Mouse (Mus musculus) CH12.LX (cell line): ENCODE measurements at regions not wholly inside any gene's neighbourhood (a gene's known extent, or its start where the extent isn't known, plus 50 kb on each side); places are given as distances from the start of the nearest gene placed in this dataset.

Experiments used
- DNase-seq: peaks from one replicate; pipeline ENCODE4 v3.0.0-alpha.2; 2013; ENCODE audit errors: extremely low read depth
- H3K27ac ChIP-seq: 2 replicates; pipeline ENCODE4 v1.5.1; 2012; ENCODE audit warnings: low read depth, mild to moderate bottlenecking, control low read depth, moderate library complexity; ENCODE audit not compliant: insufficient read depth
- H3K27me3 ChIP-seq: replicated peaks from 2 replicates; pipeline ENCODE3; 2012; ENCODE audit warnings: inconsistent platforms
- H3K36me3 ChIP-seq, 2 experiments: replicated peaks in 1 of 2; 2 replicates each; pipeline versions ENCODE3 to v1.6.1; 2012; ENCODE audit warnings: inconsistent platforms in 1 of 2, low read length in 1 of 2, mild to moderate bottlenecking in 1 of 2, mixed read lengths in 1 of 2, moderate library complexity in 1 of 2; ENCODE audit not compliant: control insufficient read depth in 1 of 2, insufficient read depth in 1 of 2
- H3K4me1 ChIP-seq, 2 experiments: 2 replicates each; pipeline ENCODE4 v1.6.1; 2012; ENCODE audit warnings: inconsistent platforms in 1 of 2, moderate library complexity in 1 of 2; ENCODE audit not compliant: insufficient read depth in 2 of 2, control insufficient read depth in 1 of 2
- H3K4me2 ChIP-seq: 2 replicates; pipeline ENCODE4 v1.6.1; 2012; ENCODE audit warnings: low read depth, mild to moderate bottlenecking, control low read depth; ENCODE audit not compliant: poor library complexity, insufficient read depth, severe bottlenecking
- H3K4me3 ChIP-seq, 3 experiments: fragments of 150-350 bp in 1 of 3; sonication (generic) in 1 of 3; replicated peaks in 1 of 3; 2 replicates each; pipeline versions ENCODE3 to v1.5.1; 2011 to 2012; ENCODE audit warnings: low read depth in 2 of 3, low read length in 2 of 3, mild to moderate bottlenecking in 2 of 3, moderate library complexity in 2 of 3, control low read depth in 1 of 3, improper control_type of control experiment in 1 of 3, inconsistent platforms in 1 of 3, mixed read lengths in 1 of 3; ENCODE audit not compliant: poor library complexity in 1 of 3
- H3K79me2 ChIP-seq: replicated peaks from 2 replicates; pipeline ENCODE4 v1.6.1; 2012; ENCODE audit warnings: mild to moderate bottlenecking, moderate library complexity; ENCODE audit not compliant: control insufficient read depth, poor library complexity, insufficient read depth, severe bottlenecking; ENCODE audit errors: extremely low read depth
- H3K9ac ChIP-seq: 2 replicates; pipeline ENCODE4 v1.6.1; 2012; ENCODE audit warnings: low read depth, mild to moderate bottlenecking, control low read depth, moderate library complexity; ENCODE audit not compliant: insufficient read depth
- H3K9me3 ChIP-seq: replicated peaks from 2 replicates; pipeline ENCODE3; 2012; ENCODE audit warnings: low read length, inconsistent platforms, mixed read lengths
- CHD1 ChIP-seq: IDR thresholded peaks from 2 replicates; pipeline ENCODE4 v1.6.1; 2012; ENCODE audit warnings: low read depth, low read length, improper control_type of control experiment, inconsistent platforms
- CHD2 ChIP-seq: IDR thresholded peaks from 2 replicates; pipeline ENCODE4 v1.6.1; 2011; ENCODE audit warnings: low read length, improper control_type of control experiment
- CTCF ChIP-seq, 2 experiments: IDR thresholded peaks in 1 of 2; conservative IDR thresholded peaks in 1 of 2; 2 replicates each; pipeline ENCODE4 v1.5.1; 2011 to 2012; ENCODE audit warnings: low read depth in 2 of 2, low read length in 2 of 2, improper control_type of control experiment in 1 of 2, inconsistent platforms in 1 of 2, mild to moderate bottlenecking in 1 of 2, moderate library complexity in 1 of 2
- ELF1 ChIP-seq: IDR thresholded peaks from 2 replicates; pipeline ENCODE4 v1.6.1; 2014; ENCODE audit warnings: low read depth, mild to moderate bottlenecking, inconsistent platforms, low read length, improper control_type of control experiment
- EP300 ChIP-seq: IDR thresholded peaks from 2 replicates; pipeline ENCODE4 v1.6.1; 2011; ENCODE audit warnings: low read length, improper control_type of control experiment
- ETS1 ChIP-seq: conservative IDR thresholded peaks from 2 replicates; pipeline ENCODE4 v1.6.1; 2012; ENCODE audit warnings: low read depth, mild to moderate bottlenecking, inconsistent platforms, low read length, improper control_type of control experiment, moderate library complexity
- IRF4 ChIP-seq: IDR thresholded peaks from 2 replicates; pipeline ENCODE4 v1.6.1; 2014; ENCODE audit warnings: low read depth, mild to moderate bottlenecking, inconsistent platforms, low read length, improper control_type of control experiment
- JUND ChIP-seq: conservative IDR thresholded peaks from 2 replicates; pipeline ENCODE4 v1.6.1; 2011; ENCODE audit warnings: low read depth, low read length, improper control_type of control experiment
- KAT2A ChIP-seq: IDR thresholded peaks from 2 replicates; pipeline ENCODE4 v1.6.1; 2012; ENCODE audit warnings: low read length, improper control_type of control experiment, inconsistent platforms; ENCODE audit not compliant: insufficient replicate concordance
- MAFK ChIP-seq: IDR thresholded peaks from 2 replicates; pipeline ENCODE4 v1.6.1; 2011; ENCODE audit warnings: low read length, improper control_type of control experiment; ENCODE audit not compliant: insufficient replicate concordance
- MAX ChIP-seq: IDR thresholded peaks from 2 replicates; pipeline ENCODE4 v1.6.1; 2011; ENCODE audit warnings: low read length, improper control_type of control experiment
- MAZ ChIP-seq: IDR thresholded peaks from 2 replicates; pipeline ENCODE4 v1.6.1; 2012; ENCODE audit warnings: low read depth, mild to moderate bottlenecking, inconsistent platforms, low read length, improper control_type of control experiment, moderate library complexity
- MEF2A ChIP-seq: IDR thresholded peaks from 2 replicates; pipeline ENCODE4 v1.6.1; 2014; ENCODE audit warnings: low read depth, mild to moderate bottlenecking, inconsistent platforms, low read length, improper control_type of control experiment, borderline replicate concordance
- MYC ChIP-seq: IDR thresholded peaks from 2 replicates; pipeline ENCODE4 v1.6.1; 2011; ENCODE audit warnings: low read depth, mild to moderate bottlenecking, improper control_type of control experiment, low read length
- NRF1 ChIP-seq: IDR thresholded peaks from 2 replicates; pipeline ENCODE4 v1.6.1; 2014; ENCODE audit warnings: low read depth, mild to moderate bottlenecking, inconsistent platforms, low read length, improper control_type of control experiment, moderate library complexity
- PAX5 ChIP-seq: IDR thresholded peaks from 2 replicates; pipeline ENCODE4 v1.6.1; 2012; ENCODE audit warnings: low read length, inconsistent platforms, mixed read lengths
- POLR2AphosphoS2 ChIP-seq: IDR thresholded peaks from 2 replicates; pipeline ENCODE4 v1.6.1; 2011; ENCODE audit warnings: low read depth, low read length, improper control_type of control experiment
- RCOR1 ChIP-seq: conservative IDR thresholded peaks from 2 replicates; pipeline ENCODE4 v1.6.1; 2012; ENCODE audit warnings: low read depth, mild to moderate bottlenecking, inconsistent platforms, low read length, improper control_type of control experiment
- SIN3A ChIP-seq: IDR thresholded peaks from 2 replicates; pipeline ENCODE4 v1.6.1; 2012; ENCODE audit warnings: low read length, improper control_type of control experiment, inconsistent platforms
- TBP ChIP-seq: conservative IDR thresholded peaks from 2 replicates; pipeline ENCODE4 v1.6.1; 2011; ENCODE audit warnings: low read depth, low read length, improper control_type of control experiment
- ZC3H11A ChIP-seq: IDR thresholded peaks from 2 replicates; pipeline ENCODE4 v1.6.1; 2012; ENCODE audit warnings: low read depth, mild to moderate bottlenecking, inconsistent platforms, low read length, improper control_type of control experiment
- ZKSCAN1 ChIP-seq: IDR thresholded peaks from 2 replicates; pipeline ENCODE4 v1.6.1; 2012; ENCODE audit warnings: low read depth, inconsistent platforms, low read length, improper control_type of control experiment, borderline replicate concordance
- ZMIZ1 ChIP-seq: IDR thresholded peaks from 2 replicates; pipeline ENCODE4 v1.6.1; 2012; ENCODE audit warnings: low read depth, mild to moderate bottlenecking, inconsistent platforms, low read length, improper control_type of control experiment
- ZNF384 ChIP-seq: IDR thresholded peaks from 2 replicates; pipeline ENCODE4 v1.6.1; 2012; ENCODE audit warnings: low read depth, low read length, improper control_type of control experiment, inconsistent platforms
- dilution Hi-C: fragments of 300-500 bp; cut with MboI; formaldehyde crosslinking; loops from 2 replicates; pipeline ENCODE4 v1.14.3; 2020; ENCODE audit warnings: low sequenced_read_pairs; ENCODE audit not compliant: extremely low pct_unique_long_range_greater_than_20kb, extremely low pct_ligation_motif_present
- in situ Hi-C: fragments of 300-500 bp; cut with MboI; formaldehyde crosslinking; loops from 3 replicates; pipeline ENCODE4 v1.14.3; 2019; ENCODE audit warnings: low sequenced_read_pairs, low pct_ligation_motif_present, low pct_unique_long_range_greater_than_20kb, mixed read lengths

- H3K4me2 ChIP-seq: no peak overlapping the region
- no peaks in the 10 kb centered on the region for H3K27me3 ChIP-seq
- no peak overlapping the region for H3K4me3 ChIP-seq
- no peak for DNase-seq
- no peak overlapping the region for H3K27ac ChIP-seq
- no peaks in the 10 kb centered on the region for H3K79me2 ChIP-seq
- dilution Hi-C loops (no loop called here), in situ Hi-C loops (no loop called here)
- no peaks in the 10 kb centered on the region for H3K4me1 ChIP-seq
- TF ChIP-seq MAZ (no peak), MAFK (no peak), ZKSCAN1 (no peak), ETS1 (no peak), MEF2A (no peak), MAX (no peak), CHD1 (no peak), ZC3H11A (no peak), IRF4 (no peak), ZMIZ1 (no peak)
- H3K9ac ChIP-seq: no peak overlapping the region
- H3K36me3 ChIP-seq: no peaks in the 10 kb centered on the region
- H3K9me3 ChIP-seq: no peaks in the 10 kb centered on the region
Measured at GRCm38 (mm10) chr2:116807636-116808035, 70.9 kb upstream of the Tmco5 start.

DNA sequence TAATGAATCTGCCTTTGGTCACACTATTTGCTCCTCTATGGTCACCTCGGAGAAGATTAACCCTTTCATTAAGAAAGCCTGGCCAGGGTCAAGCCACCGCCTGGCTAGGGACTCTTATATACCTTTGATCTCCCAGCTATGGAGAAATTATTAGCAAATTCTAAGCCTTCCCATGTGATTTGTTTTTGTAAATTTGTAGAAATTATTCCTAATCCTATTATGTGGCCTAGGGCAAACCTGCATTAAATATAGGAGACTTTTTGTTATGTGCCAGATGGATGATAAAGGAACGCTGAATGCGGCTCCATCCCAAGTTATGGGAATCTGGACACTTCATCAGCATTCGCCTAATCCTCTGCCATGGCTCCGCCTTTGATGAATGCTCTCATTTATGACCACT, 70.4 kb upstream of the Tmco5 start:
- Histone ChIP-seq H3K27ac (no peak overlapping the region), H3K9ac (no peak overlapping the region), H3K79me2 (no peaks in the 10 kb centered on the region), H3K4me1 (peaks cover 0 to 2% of the 10 kb centered on the region in 2 experiments; a peak in 1 of 4 replicates), H3K36me3 (no peaks in the 10 kb centered on the region), H3K27me3 (no peaks in the 10 kb centered on the region), H3K4me2 (no peak overlapping the region), H3K9me3 (no peaks in the 10 kb centered on the region), H3K4me3 (no peak overlapping the region)
- dilution Hi-C loops (no loop called here), in situ Hi-C loops (no loop called here)
- no peak for DNase-seq
- no peak for TF ChIP-seq IRF4
- no peak for TF ChIP-seq ELF1
- no peak for TF ChIP-seq MYC
- TF ChIP-seq PAX5: no peak
- TF ChIP-seq ETS1: no peak
- TF ChIP-seq KAT2A: no peak
- TF ChIP-seq MEF2A: no peak
- no peak for TF ChIP-seq MAZ
- no peak for TF ChIP-seq ZNF384
- TF ChIP-seq ZMIZ1: no peak
- no peak for TF ChIP-seq POLR2AphosphoS2
- TF ChIP-seq RCOR1: no peak
- no peak for TF ChIP-seq EP300
- no peak for TF ChIP-seq CHD1
- TF ChIP-seq CHD2: no peak
- TF ChIP-seq JUND: no peak
- TF ChIP-seq SIN3A: no peak
- no peak for TF ChIP-seq TBP
- TF ChIP-seq CTCF (conservative IDR thresholded peaks at IDR 0.05 in 1 of 2, IDR thresholded peaks at IDR 0.05 in 1 of 2; ENCODE audit: low read depth in 2 of 2, low read length in 2 of 2): no peak
- no peak for TF ChIP-seq NRF1
